Mouse (Mus musculus) adrenal gland, adult 2 months (tissue): ENCODE data around the gene Tmem216. TPM values are rescaled to one million over a fixed set of nuclear protein-coding genes. Genes with fewer than 3 reads are reported as not detected.
A peak's percentile ranks its signal among the peaks of the same experiment; 100 is the strongest.

Source experiments
- DNase-seq: peaks from one replicate; pipeline ENCODE4 v3.0.0; 2021
- long read RNA-seq: library from polyadenylated mRNA; stranded (forward); transcript quantifications from one replicate; pipeline ENCODE4 v2.0.0, GENCODE M21; 2021
- polyA plus RNA-seq: library from polyadenylated mRNA; depleted of rRNA; stranded (reverse); fragments of >200 nt; gene quantifications from 2 replicates; pipeline ENCODE4 v1.2.3, GENCODE M21; 2012; rRNA removed
- total RNA-seq, 2 experiments: library from RNA; stranded (reverse); gene quantifications; 2 replicates each; pipeline ENCODE4 v1.2.3; 2021

The Tmem216 gene
- total RNA-seq (10 to 100 TPM; 16.0 to 23.1 TPM), polyA plus RNA-seq (14.5 and 16.2 TPM in 2 replicates)
- long read RNA-seq, transcript Tmem216-206 (5 exons, 927 nt) = major isoform, 7 of 21 reads
- long read RNA-seq, transcript Tmem216-202 (5 exons, 999 nt) = minor isoform, 6 of 21 reads
- long read RNA-seq, partial matches to known transcripts = 3 of 21 reads
- long read RNA-seq, other reads (novel, unspliced or antisense) = 4 of 21 reads

DNA sequence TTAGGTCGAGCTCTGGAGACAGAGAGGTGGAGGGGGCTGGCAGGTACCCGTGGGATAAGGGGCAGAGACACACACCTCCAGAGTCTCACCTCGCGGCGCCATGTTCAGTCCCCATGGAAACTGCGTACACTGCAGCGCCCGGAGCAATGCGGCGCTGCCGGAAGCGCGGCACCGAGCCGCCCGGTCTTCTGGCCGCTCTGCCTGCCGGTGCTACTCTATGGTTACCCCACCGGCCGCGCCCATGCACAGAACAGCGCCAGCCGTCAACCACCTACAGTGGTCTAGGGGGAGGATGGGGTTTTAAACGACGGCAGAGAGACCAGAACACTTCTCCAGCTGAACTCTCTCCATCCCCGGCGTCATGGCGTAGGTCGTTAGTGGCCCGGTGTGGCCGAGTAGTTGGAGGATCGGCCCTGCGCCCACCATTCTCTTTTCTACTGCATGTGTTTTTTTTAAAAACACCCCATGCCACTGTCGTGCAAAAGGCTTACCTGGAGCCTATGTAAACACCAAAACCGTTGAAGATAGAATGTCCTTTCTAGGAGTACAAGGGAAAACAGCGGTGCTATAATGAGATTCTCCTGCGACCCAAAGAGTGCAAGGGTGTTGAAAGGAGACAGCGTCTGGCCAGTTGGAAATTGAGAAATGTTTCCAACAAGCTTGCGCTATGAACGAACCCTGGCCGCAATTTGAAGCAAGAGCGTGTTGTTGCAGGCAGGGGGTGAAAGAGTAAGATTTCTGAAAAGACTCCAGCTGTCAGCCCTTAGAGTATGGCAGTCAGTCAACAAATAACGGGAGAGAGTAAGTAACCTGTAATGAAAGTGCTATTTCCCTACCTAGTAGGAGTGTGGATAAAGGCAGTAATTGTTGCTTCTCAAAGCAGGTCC, at the start of gene Tmem216:
TSS of gene Tmem216 (minus strand) at position 615 of the 887 bp plus-strand sequence.
- DNase-seq = peak; percentile 91

- DNase-seq = peak; percentile 99
Observed at GRCm38 (mm10) chr19:10605293-10605900, 49.4 kb upstream of the Tmem216 start, which contains the start of the genes Ddb1 and Tkfc. Gene Ddb1 (plus strand): TSS chr19:10605327. Gene Tkfc (minus strand): TSS chr19:10605654.

GRCm38 (mm10) chr19:10604534-10604933, 48.5 kb upstream of the Tmem216 start:
- DNase-seq = no peak

GRCm38 (mm10) chr19:10603660-10604523, 47.9 kb upstream of the Tmem216 start:
- DNase-seq = no peak

DNA sequence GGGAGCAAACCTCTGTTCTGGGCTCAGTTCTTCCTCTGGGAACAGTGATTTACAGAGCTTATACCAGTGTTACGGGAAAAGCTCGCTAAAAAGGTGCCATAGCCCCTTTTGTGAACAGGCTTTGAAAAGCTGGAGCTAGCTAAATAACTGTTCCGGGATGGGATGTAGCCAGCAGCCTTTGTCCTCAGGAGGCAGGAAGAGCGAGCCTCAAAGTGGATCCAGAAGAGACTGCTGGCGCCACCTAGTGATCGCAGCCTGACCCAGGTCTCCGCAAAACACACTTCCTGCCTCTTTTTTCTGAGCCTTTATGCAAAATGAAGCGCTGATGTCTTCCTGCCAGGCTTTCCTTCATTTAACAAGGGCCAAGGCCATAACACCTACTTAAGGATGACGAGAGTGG, 46.7 kb upstream of the Tmem216 start:
- DNase-seq = peak; percentile 89

GRCm38 (mm10) chr19:10602247-10602769, 46.3 kb upstream of the Tmem216 start:
- peak; percentile 42 for DNase-seq

- no peak for DNase-seq
Observed at GRCm38 (mm10) chr19:10599648-10600047, 43.6 kb upstream of the Tmem216 start.

DNA sequence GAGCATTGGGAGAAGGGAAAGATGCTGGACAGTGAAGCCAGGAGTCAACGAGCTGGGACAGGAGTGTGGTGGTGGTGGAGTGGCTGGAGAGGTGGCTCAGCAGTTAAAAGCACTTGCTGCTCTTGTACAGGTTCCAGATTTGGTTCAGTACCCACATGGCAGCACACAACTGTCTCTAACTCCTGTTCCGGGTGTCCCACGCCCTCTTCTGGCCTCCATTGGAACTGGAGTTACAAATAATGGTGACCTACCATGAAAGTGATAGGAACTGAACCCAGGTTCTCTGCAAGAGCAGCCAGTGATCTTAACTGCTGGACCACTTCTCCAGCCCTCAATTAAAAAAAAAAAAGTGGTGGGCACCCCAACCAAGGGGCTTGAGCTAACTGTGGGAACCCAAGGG, 42.1 kb upstream of the Tmem216 start:
- DNase-seq = no peak

- no peak for DNase-seq
Observed at GRCm38 (mm10) chr19:10591659-10592377, 35.8 kb upstream of the Tmem216 start.

DNA sequence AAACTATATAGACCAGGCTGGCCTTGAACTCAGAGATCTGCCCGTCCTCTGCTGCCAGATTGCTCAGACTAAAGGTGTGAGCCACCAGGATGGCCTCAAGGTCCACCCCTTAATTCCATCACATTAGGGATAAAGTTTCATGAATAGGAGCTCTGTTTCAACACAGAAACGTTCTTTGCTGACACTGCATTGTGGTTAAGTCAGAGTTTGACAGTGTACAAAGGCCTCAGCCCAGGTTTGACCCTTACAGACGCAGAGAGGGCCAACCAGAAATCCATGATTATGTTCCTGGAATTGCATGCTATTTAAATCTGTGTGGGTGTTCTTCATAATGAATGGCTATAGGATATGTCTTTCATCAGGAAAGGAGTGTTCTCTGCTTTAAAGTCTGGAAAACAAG, 34.3 kb upstream of the Tmem216 start:
- no peak for DNase-seq

- DNase-seq = no peak
Observed at GRCm38 (mm10) chr19:10589127-10589857, 33.3 kb upstream of the Tmem216 start.

DNA sequence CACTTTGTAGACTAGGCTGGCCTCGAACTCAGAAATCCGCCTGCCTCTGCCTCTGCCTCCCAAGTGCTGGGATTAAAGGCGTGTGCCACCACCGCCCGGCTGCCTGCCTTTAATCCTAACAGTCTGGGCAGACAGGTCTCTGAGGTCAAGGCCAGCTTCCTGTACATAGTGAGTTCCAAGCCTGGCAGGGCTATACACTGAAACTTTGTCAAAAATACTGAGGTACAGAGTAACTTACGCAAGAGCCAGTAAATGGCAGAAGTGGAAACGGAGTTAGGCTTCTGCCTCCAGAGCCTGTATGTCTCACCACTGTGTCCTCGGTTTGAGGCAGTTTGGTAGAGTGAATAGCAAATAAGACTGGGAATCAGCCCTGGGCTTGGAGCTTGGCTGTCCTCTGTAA, 31.2 kb upstream of the Tmem216 start:
- no peak for DNase-seq

GRCm38 (mm10) chr19:10585112-10585511, 29.1 kb upstream of the Tmem216 start:
- no peak for DNase-seq

- no peak for DNase-seq
Observed at GRCm38 (mm10) chr19:10583550-10584146, 27.6 kb upstream of the Tmem216 start.

- DNase-seq = no peak
Observed at GRCm38 (mm10) chr19:10581984-10582383, 25.9 kb upstream of the Tmem216 start.

GRCm38 (mm10) chr19:10580761-10581160, 24.7 kb upstream of the Tmem216 start:
- DNase-seq = no peak

- DNase-seq = no peak
Observed at GRCm38 (mm10) chr19:10580102-10580501, 24.1 kb upstream of the Tmem216 start.

DNA sequence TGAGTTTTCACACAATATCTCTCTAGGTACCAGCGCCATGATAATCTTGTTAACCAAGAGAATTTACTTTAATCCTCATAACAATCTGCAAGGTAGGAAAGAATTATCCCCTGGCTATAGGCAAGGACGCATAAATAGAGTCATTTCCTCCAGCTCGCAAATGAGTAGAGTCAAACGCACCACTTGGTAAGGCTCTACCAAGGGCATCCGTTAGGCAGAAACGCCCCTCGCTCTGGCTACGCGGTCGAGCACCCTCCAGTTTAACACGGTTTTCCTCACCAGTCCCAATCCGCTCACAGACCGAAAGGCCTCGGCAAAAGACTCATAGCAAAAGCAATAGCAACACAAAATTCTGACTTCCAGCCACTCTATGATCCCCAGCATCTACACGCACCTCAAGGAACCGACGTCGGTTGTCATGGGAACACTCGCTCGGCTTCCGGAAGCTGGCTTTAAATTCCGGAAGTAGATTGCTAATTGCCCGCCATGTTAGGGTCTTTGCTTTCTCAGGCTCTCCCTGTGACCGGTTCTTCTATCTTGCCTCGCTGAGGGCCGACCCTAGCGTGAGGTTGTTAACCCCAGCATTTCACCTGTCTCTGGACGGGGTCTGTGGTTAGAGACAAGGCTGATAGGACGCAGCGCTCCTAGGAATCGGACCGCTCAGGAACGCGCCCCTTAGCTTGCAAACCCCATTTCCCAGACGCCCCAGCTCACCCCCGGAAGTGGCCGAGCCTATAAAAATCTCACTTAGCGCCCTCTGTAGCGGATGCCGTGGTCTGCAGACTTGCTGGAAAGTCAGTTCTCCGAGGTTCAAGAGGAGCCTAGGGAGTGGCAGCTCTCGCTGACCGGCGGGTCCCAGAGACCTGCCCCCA, 20.9 kb upstream of the Tmem216 start, which contains the start of the genes Cyb561a3 and Tmem138:
TSS of gene Cyb561a3 (plus strand) at position 483 of the 872 bp plus-strand sequence.
TSS of gene Tmem138 (minus strand) at position 673 of the 872 bp plus-strand sequence.
- peak; percentile 94 for DNase-seq
